Mouse (Mus musculus) C2C12 (cell line): ENCODE measurements around the gene Ldha.

ENCODE experiments used
- CEBPB ChIP-seq: IDR thresholded peaks from one replicate; pipeline ENCODE4 v1.6.1; 2011; ENCODE audit warnings: low read depth, mild to moderate bottlenecking, control low read depth, moderate library complexity
- CTCF ChIP-seq: IDR thresholded peaks from one replicate; pipeline ENCODE4 v1.5.1; 2011; ENCODE audit not compliant: control insufficient read depth, insufficient read depth, insufficient read length
- FOSL1 ChIP-seq: IDR thresholded peaks from one replicate; pipeline ENCODE4 v1.8.0; 2011; ENCODE audit warnings: mild to moderate bottlenecking, low read length; ENCODE audit not compliant: poor library complexity, insufficient read depth, severe bottlenecking
- MYOD1 ChIP-seq: IDR thresholded peaks from one replicate; pipeline ENCODE4 v1.6.1; 2011; ENCODE audit warnings: low read depth; ENCODE audit not compliant: control insufficient read depth, insufficient read length
- MYOG ChIP-seq: IDR thresholded peaks from one replicate; pipeline ENCODE4 v1.6.1; 2011; ENCODE audit not compliant: control insufficient read depth, insufficient read length; ENCODE audit errors: extremely low read depth
- USF1 ChIP-seq: IDR thresholded peaks from one replicate; pipeline ENCODE4 v1.6.1; 2011; ENCODE audit warnings: low read depth, mild to moderate bottlenecking, control low read depth, moderate library complexity

- TF ChIP-seq CTCF, result no peak
- TF ChIP-seq USF1, result no peak
- no peak for TF ChIP-seq MYOG
- TF ChIP-seq FOSL1, result no peak
- TF ChIP-seq CEBPB, result no peak
- no peak for TF ChIP-seq MYOD1
Observed at GRCm38 (mm10) chr7:46857436-46857835, 16.2 kb downstream of the Ldha start.
